Mouse (Mus musculus) granulocyte monocyte progenitor cell, adult 5-6 weeks (primary cell): Measurements from ENCODE around the gene Pde7b. TPM values are rescaled to one million over a fixed set of nuclear protein-coding genes. Genes with fewer than 3 reads are reported as not detected.

Experiments
- ATAC-seq: replicated peaks from 2 replicates; pipeline ENCODE4 v1.8.0; 2016; ENCODE audit warnings: mild to moderate bottlenecking, moderate TSS enrichment, inconsistent platforms; ENCODE audit not compliant: poor library complexity, severe bottlenecking
- total RNA-seq, 2 experiments: library from RNA; stranded (forward) in 1 of 2; stranded (reverse) in 1 of 2; fragments of 200-712, 200-1000 nt in 1 of 2; fragments of >200 nt in 1 of 2; fragmentation: Nextera tagmentation in 1 of 2; gene quantifications; 2 replicates each; pipeline ENCODE4 v1.2.3; 2014 to 2017

Pde7b gene
- total RNA-seq, 2 experiments from 2014 or later, result 3.8 to 7.4 TPM

DNA sequence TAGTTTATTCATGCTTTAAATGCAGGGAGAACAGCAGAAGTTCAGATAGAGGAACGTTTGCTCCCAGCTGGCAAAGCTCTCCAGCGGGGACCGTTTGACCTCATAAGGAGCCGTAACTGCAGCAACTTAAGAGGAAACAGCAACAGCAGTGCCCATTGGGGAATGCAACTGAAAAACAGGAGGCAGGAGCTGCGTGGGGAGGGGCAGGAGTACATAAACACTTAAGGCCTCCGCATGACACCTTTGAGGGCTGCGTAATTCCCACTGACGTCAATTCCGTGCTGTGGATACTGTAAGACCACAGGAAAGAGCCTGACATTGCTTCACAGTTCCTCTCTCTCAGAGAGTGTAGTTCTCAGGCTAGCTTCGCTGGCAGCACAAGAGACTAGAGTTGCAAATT, 219.4 kb downstream of the Pde7b start:
- peak; percentile 96 for ATAC-seq

DNA sequence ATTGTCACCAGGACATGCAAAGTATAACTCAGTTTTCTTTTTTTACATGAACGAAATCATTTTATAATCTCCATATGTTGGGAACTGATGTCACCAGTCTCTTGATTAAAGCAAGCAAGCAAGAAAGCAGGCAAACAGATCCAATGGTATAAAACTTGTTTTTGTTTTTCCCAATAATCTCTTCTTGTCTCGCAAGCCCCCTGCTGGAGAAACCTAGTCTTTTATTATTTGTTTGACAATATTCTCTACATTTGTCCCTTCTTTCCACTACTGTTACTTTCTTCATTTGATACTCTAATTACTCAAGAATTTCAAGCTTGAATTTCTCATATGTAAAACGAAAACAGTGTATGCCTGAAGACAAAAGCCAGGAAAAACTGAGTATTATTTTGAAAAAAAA, 220.1 kb downstream of the Pde7b start:
- no peak for ATAC-seq

DNA sequence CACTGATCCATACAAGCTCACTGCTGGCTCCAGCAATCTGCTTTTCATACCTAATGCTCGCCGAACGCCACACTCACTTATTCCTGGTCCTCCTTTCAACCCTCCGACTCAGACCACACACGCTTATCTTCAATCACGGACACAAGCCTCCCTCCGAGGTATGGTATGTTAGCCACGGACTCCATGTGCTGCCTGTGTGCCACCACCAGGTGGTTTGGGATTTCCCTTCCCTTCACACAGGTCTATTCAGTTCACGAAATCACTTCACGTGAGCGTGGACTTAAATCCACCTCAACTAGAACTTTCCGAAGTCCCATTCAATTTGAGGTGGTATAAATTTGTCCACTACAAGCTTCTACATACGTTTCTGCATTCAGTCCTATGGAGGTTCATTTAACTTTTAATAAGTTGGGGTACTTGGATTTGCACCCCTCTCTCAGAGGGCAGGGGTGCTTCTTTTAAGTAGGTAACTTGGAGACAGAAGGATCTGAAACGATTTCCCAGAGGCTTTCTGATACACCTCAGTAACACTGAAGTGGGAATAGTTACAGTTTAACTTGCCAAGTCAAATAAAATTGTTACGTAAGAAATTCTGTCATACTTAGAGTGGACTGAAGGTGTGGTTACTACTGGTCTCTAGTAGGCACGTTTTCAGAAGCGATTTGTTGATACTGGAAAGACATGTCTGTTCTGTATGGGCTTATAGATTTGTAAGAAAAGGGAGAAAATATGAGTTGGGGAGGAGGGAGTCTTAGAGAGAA, 221.4 kb downstream of the Pde7b start:
- ATAC-seq, result no peak

DNA sequence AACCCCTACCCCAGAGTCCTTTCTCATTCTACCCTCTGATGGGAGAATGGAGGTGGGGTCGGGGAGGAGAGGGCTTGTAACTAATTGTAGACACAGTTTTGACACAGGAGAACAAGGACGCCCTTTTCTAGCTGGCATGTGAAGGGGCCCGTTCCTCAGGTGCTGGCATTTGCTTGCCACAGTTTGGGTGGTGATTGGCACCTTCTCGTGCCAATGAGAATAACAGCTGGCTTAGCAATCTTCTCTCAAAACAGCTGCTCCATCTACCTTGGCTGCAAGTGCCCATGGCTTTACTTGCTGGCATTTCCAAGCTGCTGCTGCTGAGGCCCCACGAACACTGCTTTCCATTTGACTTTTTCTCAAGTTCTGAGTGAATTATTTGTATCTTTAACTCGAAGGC, 223.7 kb downstream of the Pde7b start:
- ATAC-seq, result no peak

DNA sequence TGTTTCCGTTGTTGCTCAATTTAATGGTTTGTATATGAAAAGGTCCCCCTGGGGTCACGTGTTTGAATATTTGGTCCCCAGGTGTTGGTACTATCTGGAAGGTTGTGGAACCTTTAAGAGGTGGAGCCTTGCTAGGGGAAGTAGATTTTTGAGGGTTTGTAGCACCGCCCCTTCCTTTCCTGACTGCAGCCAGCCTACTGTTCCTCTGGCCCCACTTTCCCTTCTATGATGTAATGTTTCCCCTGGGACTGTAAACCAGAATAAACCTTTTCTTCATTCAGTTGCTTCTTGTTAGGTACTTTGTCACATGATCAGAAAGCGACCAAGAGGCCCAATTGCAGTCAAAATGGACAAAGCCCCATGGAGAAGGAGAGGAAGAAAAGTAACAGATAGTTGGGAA, 229.8 kb downstream of the Pde7b start:
- peak; percentile 85 for ATAC-seq

DNA sequence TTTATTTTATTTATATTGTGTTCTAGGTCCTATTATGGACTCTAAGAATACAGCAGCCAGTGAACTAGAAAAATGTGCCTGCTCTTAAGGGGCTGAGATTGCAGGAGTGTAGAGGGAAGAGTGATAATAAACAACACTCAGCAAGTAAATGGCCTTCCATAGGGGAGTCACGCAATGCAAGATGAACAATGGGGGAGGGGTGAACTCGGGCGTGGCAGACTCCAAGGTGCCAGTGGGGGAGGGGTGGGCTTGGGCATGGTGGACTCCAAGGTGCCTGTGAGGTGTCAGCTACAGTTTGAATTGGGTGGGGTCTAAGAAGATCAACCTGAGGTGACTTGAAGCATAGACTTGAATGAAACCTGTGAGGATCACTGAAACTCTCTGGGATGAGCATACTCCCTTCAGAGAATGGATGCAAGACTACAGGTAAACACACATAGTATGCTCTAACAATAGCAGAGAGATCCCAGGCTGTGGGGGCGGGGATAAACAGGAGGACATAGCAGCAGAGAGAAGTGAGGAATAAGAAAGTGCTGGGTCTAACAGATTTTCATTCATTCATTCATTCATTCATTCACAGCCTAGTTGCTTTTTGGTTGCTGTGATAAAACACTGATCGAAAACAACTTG, 230.9 kb downstream of the Pde7b start:
- no peak for ATAC-seq

DNA sequence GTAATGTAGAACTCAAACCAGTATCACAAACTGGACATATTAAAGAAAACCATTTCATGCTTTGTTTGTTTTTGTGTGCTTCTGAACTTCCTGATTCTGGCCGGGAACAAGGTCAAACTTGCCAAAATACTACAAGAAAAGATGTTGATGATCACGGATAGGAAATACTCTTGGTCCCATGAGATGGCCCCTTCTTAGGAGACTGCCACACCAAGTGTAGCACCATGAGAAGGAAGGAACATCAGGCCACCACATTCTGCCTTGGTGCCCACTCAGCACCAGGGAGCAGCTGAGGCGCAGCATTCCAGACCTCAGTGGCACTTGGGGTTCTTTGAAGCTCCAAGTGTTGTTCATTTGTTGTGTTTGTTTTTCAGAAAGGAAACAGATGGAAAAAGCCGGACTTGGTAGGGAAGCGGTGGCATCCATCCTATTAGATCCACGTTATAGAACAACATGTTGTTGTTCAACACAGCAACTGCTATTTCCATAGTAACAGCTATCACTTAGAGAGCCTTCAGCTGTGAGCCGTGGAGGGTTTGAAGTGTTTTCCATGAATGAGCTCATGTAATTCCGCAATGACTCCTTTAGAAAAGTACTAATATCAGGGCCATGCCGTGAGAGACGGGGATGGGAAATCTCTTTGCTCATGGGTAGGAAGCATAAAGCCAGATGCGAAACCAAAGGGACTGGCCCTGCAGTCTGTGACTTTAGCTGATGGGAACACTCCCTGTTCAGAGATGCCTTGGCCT, 232.5 kb downstream of the Pde7b start:
- no peak for ATAC-seq

DNA sequence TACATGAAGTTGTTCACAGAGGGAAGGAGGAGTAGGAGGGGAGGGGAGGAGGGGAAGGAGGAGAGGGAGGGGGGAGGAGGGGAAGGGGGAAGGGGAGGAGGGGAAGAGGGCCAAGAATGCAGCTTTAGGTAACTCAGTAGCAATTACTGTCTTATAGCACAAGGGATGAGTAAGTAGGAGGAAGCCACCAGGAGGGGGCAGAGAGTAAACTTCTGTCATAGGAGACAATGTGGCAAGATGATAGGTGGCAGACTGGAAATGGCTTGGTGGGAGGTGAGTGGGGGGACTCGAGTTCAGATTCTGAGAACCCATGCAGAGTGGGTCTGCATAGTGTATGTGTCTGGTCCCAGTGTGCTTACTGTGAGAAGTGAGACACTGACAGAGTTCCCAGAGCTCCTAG, 234.1 kb downstream of the Pde7b start:
- 0 out of 2 replicates have a peak, but pooled peaks have one; percentile 18 for ATAC-seq

DNA sequence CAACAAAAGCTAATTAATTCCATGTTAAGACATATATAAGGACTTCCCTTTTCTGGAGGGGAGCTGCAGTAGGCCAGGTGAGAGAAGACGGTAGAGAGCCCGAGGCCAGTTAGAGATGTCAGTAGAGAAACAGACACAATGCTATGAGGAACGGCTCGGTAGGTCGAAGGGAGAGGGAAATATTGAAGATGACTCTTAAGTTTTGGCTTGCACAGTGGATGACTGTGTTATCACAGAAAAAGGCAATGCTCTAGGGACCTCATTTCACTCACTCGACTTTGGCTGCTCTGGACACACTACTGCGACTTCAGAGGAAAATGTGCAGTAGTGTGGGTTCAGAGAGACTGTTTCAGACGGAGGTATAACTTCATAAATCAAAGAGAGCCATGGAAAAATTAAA, 234.6 kb downstream of the Pde7b start:
- ATAC-seq, result peak; percentile 45

DNA sequence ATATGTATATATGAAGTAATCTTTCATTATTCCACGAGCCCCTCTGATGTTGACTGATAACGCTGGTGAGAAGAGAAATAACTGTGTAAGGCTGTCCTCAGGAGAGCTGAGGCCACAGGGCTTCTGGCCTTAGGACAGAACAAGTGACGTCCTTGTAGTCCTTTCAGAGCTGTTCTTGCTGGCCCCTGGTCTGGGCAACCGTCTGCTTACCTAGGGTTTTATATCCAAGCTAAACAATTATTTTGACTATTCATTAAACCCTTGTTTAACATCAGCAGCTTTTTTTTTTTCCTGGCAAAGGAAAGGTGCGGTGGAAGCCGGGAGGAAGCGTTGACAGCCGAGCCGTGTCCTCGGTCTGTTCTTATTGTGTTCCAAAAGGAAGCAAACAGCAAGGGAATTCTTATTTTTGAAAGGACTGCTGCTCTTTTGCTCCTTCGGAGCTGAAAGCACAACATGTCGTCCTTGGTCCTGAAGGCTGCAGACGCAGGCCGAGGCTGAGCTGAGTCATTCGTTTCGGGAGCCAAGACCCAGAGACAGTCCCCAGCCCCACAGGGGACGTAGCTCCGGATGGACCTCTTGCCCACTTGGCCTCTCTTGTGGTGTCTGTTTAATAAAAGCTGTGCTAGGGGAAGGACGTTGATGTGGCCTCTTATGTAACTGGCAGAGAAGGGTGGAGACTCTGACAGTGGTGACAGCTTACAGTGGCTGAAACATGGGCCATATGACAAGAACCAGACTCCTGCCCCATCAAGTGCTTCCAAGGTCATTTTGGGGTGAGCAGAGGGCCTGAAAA, 238.2 kb downstream of the Pde7b start:
- ATAC-seq, result no peak

DNA sequence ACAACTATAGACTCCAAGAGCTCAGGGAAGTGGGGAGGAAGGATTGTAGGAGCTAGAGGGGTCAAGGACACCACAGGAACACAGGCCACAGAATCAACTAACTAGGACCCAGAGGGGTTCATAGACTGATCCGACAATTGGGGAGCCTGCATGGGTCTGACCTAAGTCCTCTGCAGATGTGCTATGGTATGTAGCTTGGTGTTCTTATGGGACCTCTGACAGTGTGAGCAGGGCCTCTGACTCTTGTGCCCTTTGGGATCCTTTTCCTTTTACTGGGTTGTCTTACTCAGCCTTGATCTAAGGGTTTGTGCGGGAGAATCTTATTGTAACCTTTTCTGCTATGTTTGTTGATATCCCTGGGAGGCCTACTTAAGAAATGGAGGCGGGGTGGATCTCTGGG, 239.1 kb downstream of the Pde7b start:
- ATAC-seq, result no peak

DNA sequence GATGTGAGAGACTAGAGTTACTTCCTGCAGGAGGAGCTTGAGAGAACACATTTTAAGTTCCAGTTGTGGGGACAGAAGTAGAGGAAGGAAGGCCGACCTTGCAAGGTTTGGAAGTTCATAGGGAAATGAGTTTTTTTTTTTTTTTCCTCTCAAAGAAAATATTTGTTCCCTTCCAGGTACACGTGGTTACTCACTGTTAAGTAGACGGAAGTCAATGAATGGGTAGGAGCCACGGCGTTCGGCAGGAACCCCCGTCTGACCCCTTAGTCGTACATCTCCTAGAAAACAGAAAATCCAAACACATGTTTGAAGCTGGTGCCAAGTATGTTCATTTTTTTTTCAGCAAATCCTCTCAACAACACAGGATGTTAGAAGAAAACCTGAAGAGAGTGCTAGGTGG, 245.4 kb downstream of the Pde7b start:
- ATAC-seq, result no peak

DNA sequence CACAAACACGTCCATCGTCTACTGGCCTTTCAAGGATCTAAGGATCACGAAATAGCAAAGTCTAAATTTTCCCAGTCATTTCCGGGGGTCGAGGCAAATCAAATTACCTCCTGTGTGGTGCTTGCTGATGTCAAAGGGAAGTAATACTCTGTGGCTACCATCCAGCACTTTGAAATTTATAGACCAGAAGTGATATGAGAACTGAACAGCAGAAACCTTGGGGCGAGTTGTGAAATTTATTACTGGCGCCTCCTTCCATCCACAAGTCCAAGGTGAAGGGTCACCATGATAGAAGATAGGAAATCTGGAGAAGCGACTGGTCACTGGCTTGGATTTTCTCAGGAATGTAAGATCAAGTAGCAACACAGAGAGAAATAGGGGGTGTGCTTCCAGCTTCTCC, 246.4 kb downstream of the Pde7b start:
- ATAC-seq, result no peak

DNA sequence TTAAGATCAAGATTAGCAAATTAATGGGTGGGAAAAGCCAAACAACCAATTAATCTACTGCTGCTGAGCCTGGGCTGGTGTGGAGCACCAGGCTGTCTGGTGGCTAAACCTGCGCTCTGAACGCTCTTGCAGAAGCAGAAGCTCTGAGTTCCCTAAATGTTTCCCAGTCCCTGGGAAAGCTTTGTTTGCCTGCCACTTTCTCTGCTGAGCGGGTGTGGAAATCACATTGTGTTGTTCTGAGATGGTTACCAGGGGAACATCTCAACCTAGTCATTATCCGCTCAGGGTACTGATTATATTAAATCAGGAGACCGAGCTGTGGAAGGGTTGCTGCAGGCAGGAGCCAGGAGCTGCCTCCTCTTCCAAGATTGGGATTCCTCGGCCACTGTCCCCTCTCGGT, 250.0 kb downstream of the Pde7b start:
- peak; percentile 37; the same call in 1 of the 2 replicates for ATAC-seq

DNA sequence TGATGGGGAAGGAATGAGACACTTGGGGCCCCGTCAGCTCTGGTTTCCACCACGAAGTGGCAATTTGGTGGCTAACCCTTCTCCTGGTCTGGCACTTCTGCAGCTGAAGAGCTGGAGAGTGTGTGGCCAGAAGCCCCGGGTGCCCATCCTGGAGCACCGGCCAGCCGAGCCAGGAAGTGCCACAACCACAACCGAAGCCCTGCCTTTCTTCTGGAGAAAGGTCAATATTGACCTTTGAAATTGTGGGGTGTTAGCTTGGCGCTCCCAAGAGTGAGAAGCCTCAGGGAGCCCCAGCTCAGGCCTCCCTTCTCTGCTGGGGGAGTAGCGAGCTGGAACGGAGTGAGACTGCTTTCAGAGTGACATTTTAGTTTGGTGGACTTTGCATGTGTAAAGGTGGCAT, 250.8 kb downstream of the Pde7b start:
- ATAC-seq, result no peak

DNA sequence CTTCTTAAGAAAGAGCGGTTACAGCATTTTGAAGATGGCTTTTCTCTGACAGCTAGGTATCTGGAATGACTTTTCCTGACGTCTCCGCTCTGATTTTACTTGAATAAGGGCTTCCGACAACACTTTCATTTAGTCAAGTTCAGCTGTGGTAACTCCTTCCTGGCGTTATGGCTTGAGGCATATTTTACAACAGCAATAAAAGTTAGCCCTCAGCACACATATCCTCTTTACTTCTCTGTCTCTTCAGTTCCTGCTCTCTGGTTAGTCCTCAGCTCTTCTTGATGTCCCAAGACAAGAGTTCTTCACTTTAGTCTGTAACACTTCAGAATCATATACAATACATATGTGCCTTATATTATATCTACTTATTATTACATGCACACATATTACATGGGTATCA, 251.4 kb downstream of the Pde7b start:
- ATAC-seq, result no peak

DNA sequence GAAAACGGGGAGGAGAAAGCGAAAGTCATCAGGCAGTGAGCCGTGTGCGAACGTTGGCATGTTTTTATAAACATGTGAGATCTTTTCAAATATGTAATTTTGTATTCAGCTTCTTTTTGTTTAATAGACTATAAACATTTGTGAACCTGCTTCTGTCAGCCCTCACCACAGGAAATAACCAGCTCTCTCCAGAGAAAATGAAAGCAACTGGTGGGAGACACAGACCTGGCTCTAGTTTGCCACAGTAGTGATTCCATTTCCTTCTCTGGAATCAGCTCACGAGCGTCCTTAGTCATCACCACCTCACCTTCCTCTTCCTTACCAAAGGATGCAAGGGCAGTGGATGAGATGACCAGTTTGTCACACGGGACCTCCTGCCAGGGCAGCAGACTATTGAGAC, 252.9 kb downstream of the Pde7b start:
- ATAC-seq, result peak; percentile 48; the same call in 1 of the 2 replicates

DNA sequence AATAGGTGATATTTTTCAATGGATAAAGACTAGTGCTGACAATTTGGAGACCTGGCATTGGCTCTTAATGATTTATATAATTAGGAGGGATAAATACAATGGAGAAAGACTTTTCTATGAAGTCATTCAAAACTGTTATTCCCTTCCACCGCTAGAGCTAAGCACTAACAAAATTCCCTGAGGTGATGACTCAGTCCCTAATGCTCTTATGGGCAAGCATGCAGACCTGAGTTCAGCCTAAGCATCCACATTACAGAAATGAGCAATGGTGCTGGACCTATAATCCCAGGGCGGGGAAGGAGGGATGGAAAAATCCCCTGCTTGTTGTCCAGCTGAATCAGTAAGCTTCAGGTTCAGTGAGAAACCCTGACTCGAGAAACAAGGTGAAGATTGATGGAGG, 260.2 kb downstream of the Pde7b start:
- ATAC-seq, result no peak

DNA sequence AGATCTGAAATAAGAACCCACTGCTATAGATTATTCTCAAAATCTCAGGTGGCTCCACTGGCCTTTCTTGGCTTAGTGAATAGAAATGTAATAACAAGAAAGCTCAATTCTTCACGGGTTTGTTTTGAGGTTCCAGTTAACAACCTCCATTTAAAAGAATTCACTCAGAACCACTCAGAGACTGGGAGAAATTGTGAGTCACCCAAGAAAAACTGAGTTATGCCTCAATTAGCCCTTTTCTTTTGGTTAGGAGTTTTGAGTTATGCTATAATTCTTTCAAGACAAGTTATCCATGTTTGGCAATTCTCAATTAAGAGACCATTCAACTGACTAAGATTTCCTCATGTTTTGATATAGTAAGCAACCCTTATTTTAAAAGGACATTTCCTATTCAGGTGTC, 260.9 kb downstream of the Pde7b start:
- ATAC-seq, result no peak

DNA sequence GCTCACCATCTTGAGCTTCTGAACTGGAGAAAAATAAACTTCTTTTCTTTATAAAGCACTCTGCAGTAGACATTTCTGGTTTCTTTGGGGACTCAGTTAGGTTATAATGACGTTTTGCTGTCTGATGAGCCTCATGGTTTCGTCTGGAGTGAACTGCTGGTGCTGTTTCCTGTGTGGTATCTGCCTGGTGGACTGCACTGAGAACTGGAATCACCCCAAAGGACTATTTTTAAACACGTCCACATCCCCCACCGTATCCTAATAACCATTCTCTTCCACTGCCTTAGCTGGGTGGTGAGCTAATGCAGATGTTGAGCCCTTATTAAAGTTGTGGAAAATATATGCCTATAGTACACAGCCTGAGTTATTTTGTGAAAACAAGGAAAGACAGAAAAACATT, 262.3 kb downstream of the Pde7b start:
- ATAC-seq, result no peak
